Mouse (Mus musculus): ENCODE results near the gene Enox1. TPM values are rescaled to one million over a fixed set of nuclear protein-coding genes. Genes with fewer than 3 reads are reported as not detected.
A peak's percentile ranks its signal among the peaks of the same experiment; 100 is the strongest.

The Enox1 gene
- polyA plus RNA-seq, 2 experiments, result 13.5 to 15.6 TPM

GRCm38 (mm10) chr14:77329791-77330190 is 173.2 kb downstream of the Enox1 start:
- Histone ChIP-seq H3K9ac (ENCODE audit: low read depth, low read length, severe bottlenecking) (no peak overlapping the region), H3K4me2 (replicated peaks; ENCODE audit: low read depth, low read length, severe bottlenecking) (no peak overlapping the region), H3K9me3 (ENCODE audit: control insufficient read depth, low read length) (no peaks in the 10 kb centered on the region), H3K27ac (replicated peaks; ENCODE audit: low read depth, low read length) (no peak overlapping the region), H3K4me3 (replicated peaks; ENCODE audit: low read length) (no peak overlapping the region), H3K4me1 (ENCODE audit: control insufficient read depth, insufficient read depth, low read length) (no peaks in the 10 kb centered on the region), H3K27me3 (ENCODE audit: control insufficient read depth, insufficient read depth, low read length) (no peaks in the 10 kb centered on the region), H3K36me3 (ENCODE audit: control insufficient read depth, insufficient read depth, low read length) (no peaks in the 10 kb centered on the region)
- no peak for ATAC-seq (ENCODE audit: low FRiP score, low read depth)
- no peak for DNase-seq (ENCODE audit: low spot score)
- no peak for TF ChIP-seq POLR2A (IDR thresholded peaks at IDR 0.05; ENCODE audit: borderline replicate concordance, extremely low read depth, insufficient read depth, insufficient read length)

GRCm38 (mm10) chr14:77343662-77344340 is 187.2 kb downstream of the Enox1 start:
- ATAC-seq (ENCODE audit: low FRiP score, low read depth) (no peak), DNase-seq (ENCODE audit: low spot score) (no peak)
- Histone ChIP-seq H3K4me3 (replicated peaks; ENCODE audit: low read length) (no peak overlapping the region), H3K27ac (replicated peaks; ENCODE audit: low read depth, low read length) (no peak overlapping the region), H3K9me3 (ENCODE audit: control insufficient read depth, low read length) (no peaks in the 10 kb centered on the region), H3K27me3 (ENCODE audit: control insufficient read depth, insufficient read depth, low read length) (no peaks in the 10 kb centered on the region), H3K36me3 (ENCODE audit: control insufficient read depth, insufficient read depth, low read length) (no peaks in the 10 kb centered on the region), H3K9ac (ENCODE audit: low read depth, low read length, severe bottlenecking) (no peak overlapping the region), H3K4me1 (ENCODE audit: control insufficient read depth, insufficient read depth, low read length) (no peaks in the 10 kb centered on the region), H3K4me2 (replicated peaks; ENCODE audit: low read depth, low read length, severe bottlenecking) (no peak overlapping the region)
- TF ChIP-seq POLR2A (IDR thresholded peaks at IDR 0.05; ENCODE audit: borderline replicate concordance, extremely low read depth, insufficient read depth, insufficient read length), result no peak
- 74% methylated on average over 11 of the region's 11 CpGs for WGBS

GRCm38 (mm10) chr14:77346296-77346695 is 189.7 kb downstream of the Enox1 start:
- H3K4me1 ChIP-seq (ENCODE audit: control insufficient read depth, insufficient read depth, low read length), result no peaks in the 10 kb centered on the region
- no peaks in the 10 kb centered on the region for H3K9me3 ChIP-seq (ENCODE audit: control insufficient read depth, low read length)
- no peak for TF ChIP-seq POLR2A (IDR thresholded peaks at IDR 0.05; ENCODE audit: borderline replicate concordance, extremely low read depth, insufficient read depth, insufficient read length)
- WGBS, result 82% methylated on average over 3 of the region's 3 CpGs
- H3K4me2 ChIP-seq (replicated peaks; ENCODE audit: low read depth, low read length, severe bottlenecking), result no peak overlapping the region
- no peak overlapping the region for H3K27ac ChIP-seq (replicated peaks; ENCODE audit: low read depth, low read length)
- H3K36me3 ChIP-seq (ENCODE audit: control insufficient read depth, insufficient read depth, low read length), result no peaks in the 10 kb centered on the region
- no peak overlapping the region for H3K4me3 ChIP-seq (replicated peaks; ENCODE audit: low read length)
- ATAC-seq (ENCODE audit: low FRiP score, low read depth) (no peak), DNase-seq (ENCODE audit: low spot score) (no peak)
- H3K27me3 ChIP-seq (ENCODE audit: control insufficient read depth, insufficient read depth, low read length), result no peaks in the 10 kb centered on the region
- no peak overlapping the region for H3K9ac ChIP-seq (ENCODE audit: low read depth, low read length, severe bottlenecking)

GRCm38 (mm10) chr14:77351803-77352352 is 195.3 kb downstream of the Enox1 start:
- 82% methylated on average over 2 of the region's 2 CpGs for WGBS
- Histone ChIP-seq H3K27me3 (ENCODE audit: control insufficient read depth, insufficient read depth, low read length) (no peaks in the 10 kb centered on the region), H3K4me2 (replicated peaks; ENCODE audit: low read depth, low read length, severe bottlenecking) (no peak overlapping the region), H3K27ac (replicated peaks; ENCODE audit: low read depth, low read length) (no peak overlapping the region), H3K36me3 (ENCODE audit: control insufficient read depth, insufficient read depth, low read length) (no peaks in the 10 kb centered on the region), H3K4me3 (replicated peaks; ENCODE audit: low read length) (no peak overlapping the region), H3K9me3 (ENCODE audit: control insufficient read depth, low read length) (no peaks in the 10 kb centered on the region), H3K4me1 (ENCODE audit: control insufficient read depth, insufficient read depth, low read length) (no peaks in the 10 kb centered on the region), H3K9ac (ENCODE audit: low read depth, low read length, severe bottlenecking) (no peak overlapping the region)
- ATAC-seq (ENCODE audit: low FRiP score, low read depth) (peak; percentile 44; the same call in 1 of the 2 replicates), DNase-seq (ENCODE audit: low spot score) (peak; percentile 22)
- no peak for TF ChIP-seq POLR2A (IDR thresholded peaks at IDR 0.05; ENCODE audit: borderline replicate concordance, extremely low read depth, insufficient read depth, insufficient read length)

- H3K27me3 ChIP-seq (ENCODE audit: control insufficient read depth, insufficient read depth, low read length), result no peaks in the 10 kb centered on the region
- no peaks in the 10 kb centered on the region for H3K9me3 ChIP-seq (ENCODE audit: control insufficient read depth, low read length)
- WGBS, result 71% methylated on average over 4 of the region's 4 CpGs
- H3K9ac ChIP-seq (ENCODE audit: low read depth, low read length, severe bottlenecking), result no peak overlapping the region
- H3K27ac ChIP-seq (replicated peaks; ENCODE audit: low read depth, low read length), result no peak overlapping the region
- no peak overlapping the region for H3K4me2 ChIP-seq (replicated peaks; ENCODE audit: low read depth, low read length, severe bottlenecking)
- no peaks in the 10 kb centered on the region for H3K36me3 ChIP-seq (ENCODE audit: control insufficient read depth, insufficient read depth, low read length)
- no peaks in the 10 kb centered on the region for H3K4me1 ChIP-seq (ENCODE audit: control insufficient read depth, insufficient read depth, low read length)
- no peak for TF ChIP-seq POLR2A (IDR thresholded peaks at IDR 0.05; ENCODE audit: borderline replicate concordance, extremely low read depth, insufficient read depth, insufficient read length)
- no peak overlapping the region for H3K4me3 ChIP-seq (replicated peaks; ENCODE audit: low read length)
- ATAC-seq (ENCODE audit: low FRiP score, low read depth), result no peak
- peak; percentile 16 for DNase-seq (ENCODE audit: low spot score)
Measured at GRCm38 (mm10) chr14:77362662-77363061, 206.1 kb downstream of the Enox1 start.
